Mouse (Mus musculus): ENCODE results near the gene P3h1.

DNA sequence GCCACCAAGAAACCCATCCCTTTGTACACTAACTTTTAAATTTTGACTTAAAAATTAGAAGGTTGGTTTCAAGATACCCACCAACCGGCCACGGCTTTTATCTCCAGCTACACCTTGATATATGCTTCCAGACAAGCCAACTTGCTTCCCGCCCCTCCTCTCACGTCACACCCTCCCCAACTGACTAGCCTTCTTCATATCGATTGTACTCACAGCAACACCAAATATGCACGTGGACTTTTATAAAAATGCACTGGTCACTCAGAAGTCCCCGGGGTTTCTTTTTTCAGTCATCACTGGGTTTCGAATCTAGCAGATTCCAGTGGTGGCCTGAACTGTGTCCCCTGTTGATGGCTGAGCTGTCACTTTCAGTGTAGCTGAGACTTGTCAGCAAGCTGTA lies 42.1 kb upstream of the P3h1 start:
- TF ChIP-seq CTCF (IDR thresholded peaks at IDR 0.05) (no peak), POLR2A (IDR thresholded peaks at IDR 0.05; ENCODE audit: insufficient read depth, low read depth, low read length) (no peak)

All from heart, adult 2 months (tissue).